Mouse (Mus musculus): ENCODE data around the gene Maged2. TPM values are rescaled to one million over a fixed set of nuclear protein-coding genes. Genes with fewer than 3 reads are reported as not detected.
A peak's percentile ranks its signal among the peaks of the same experiment; 100 is the strongest.
"Not testable (repeated sequence)": the region's sequence is repeated elsewhere in the genome, so short reads cannot be mapped to it uniquely, and the experiment has no call there.

Gene Maged2
- polyA plus RNA-seq, 1 experiment from 2014 or later = 206 TPM

DNA sequence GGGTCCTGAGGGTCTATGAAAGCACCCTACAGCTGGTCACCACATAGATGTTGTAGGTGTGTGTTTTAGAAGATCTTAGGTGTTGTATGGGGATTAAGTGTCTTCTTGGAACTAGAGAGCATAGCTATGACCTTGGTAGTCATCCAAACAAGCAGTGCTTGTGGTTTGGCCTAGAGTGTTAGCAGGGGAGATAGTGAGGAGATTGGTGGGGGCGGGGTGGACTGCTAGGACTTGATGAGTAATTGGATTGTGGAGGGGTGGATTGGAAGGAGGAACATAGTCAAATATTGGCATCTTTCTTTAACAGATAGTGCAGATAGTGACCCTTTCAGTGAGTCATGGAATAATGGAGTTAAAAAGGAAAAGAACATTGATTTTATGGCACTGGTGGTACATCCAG, 1.5 kb upstream of the Maged2 start:
- Histone ChIP-seq H3K4me2 (replicated peaks; ENCODE audit: low read depth) (no peak overlapping the region), H3K27me3 (ENCODE audit: control insufficient read depth, insufficient read depth, low read length) (no peaks in the 10 kb centered on the region), H3K36me3 (ENCODE audit: control insufficient read depth, insufficient read depth, low read length) (no peaks in the 10 kb centered on the region), H3K9me3 (ENCODE audit: control insufficient read depth, low read length) (no peaks in the 10 kb centered on the region), H3K4me1 (replicated peaks; ENCODE audit: control insufficient read depth, insufficient read depth) (no peaks in the 10 kb centered on the region), H3K9ac (ENCODE audit: low read length) (no peak overlapping the region), H3K27ac (replicated peaks) (no peak overlapping the region), H3K4me3 (ENCODE audit: low read depth, low read length) (no peak overlapping the region)
- no peak for ATAC-seq (ENCODE audit: low FRiP score, low TSS enrichment)
- WGBS = 77% methylated on average over 1 of the region's 1 CpGs
- DNase-seq (ENCODE audit: low spot score) = no peak
- TF ChIP-seq EP300 (optimal IDR thresholded peaks at IDR 0.05) (no peak), CTCF (IDR thresholded peaks at IDR 0.05; ENCODE audit: low read depth) (no peak)

- peak overlapping the region; percentile 54 for H3K4me2 ChIP-seq (replicated peaks; ENCODE audit: low read depth)
- no peaks in the 10 kb centered on the region for H3K4me1 ChIP-seq (replicated peaks; ENCODE audit: control insufficient read depth, insufficient read depth)
- ATAC-seq (ENCODE audit: low FRiP score, low TSS enrichment) (peak; percentile 70), DNase-seq (ENCODE audit: low spot score) (peak; percentile 33)
- peak overlapping the region; percentile 46 for H3K4me3 ChIP-seq (ENCODE audit: low read depth, low read length)
- H3K9ac ChIP-seq (ENCODE audit: low read length) = peak overlapping the region; percentile 48
- H3K27ac ChIP-seq (replicated peaks) = peak overlapping the region; percentile 53; the same call in 1 of the 2 replicates
- H3K9me3 ChIP-seq (ENCODE audit: control insufficient read depth, low read length) = no peaks in the 10 kb centered on the region
- H3K36me3 ChIP-seq (ENCODE audit: control insufficient read depth, insufficient read depth, low read length) = no peaks in the 10 kb centered on the region
- no peak for TF ChIP-seq EP300 (optimal IDR thresholded peaks at IDR 0.05)
- no peak for TF ChIP-seq CTCF (IDR thresholded peaks at IDR 0.05; ENCODE audit: low read depth)
- H3K27me3 ChIP-seq (ENCODE audit: control insufficient read depth, insufficient read depth, low read length) = no peaks in the 10 kb centered on the region
- 17% methylated on average over 16 of the region's 16 CpGs for WGBS
These were observed 544 bp downstream of the Maged2 start for GRCm38 (mm10) chrX:150813464-150814138.

DNA sequence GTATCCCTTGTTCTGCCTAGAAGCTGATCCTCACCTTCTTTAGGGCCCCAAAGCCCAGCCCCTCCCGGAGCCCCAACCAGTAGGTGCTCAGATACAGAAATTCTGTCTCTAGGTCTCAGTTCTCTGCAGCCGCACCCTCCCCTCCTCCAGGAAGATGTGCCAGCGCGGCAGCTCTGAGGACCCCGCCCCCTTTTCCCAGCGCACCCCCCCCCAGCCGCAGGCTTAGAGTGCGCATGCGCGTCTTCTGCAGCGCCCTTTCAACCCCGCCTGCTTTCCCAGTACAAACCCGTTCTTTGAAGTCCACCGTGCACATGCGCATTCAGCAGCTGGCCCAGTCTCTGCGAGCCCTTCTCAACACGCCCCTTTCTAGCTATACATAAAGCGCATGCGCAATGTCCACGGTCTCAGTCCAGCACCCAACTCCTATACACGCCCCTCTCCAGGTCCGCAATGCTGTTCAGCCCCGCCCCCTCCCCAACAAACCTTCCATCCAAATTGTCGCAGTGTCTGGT, 1.3 kb downstream of the Maged2 start:
- Histone ChIP-seq H3K4me2 (replicated peaks; ENCODE audit: low read depth) (peak overlapping the region; percentile 54), H3K4me3 (ENCODE audit: low read depth, low read length) (peak overlapping the region; percentile 46), H3K27me3 (ENCODE audit: control insufficient read depth, insufficient read depth, low read length) (no peaks in the 10 kb centered on the region), H3K9me3 (ENCODE audit: control insufficient read depth, low read length) (no peaks in the 10 kb centered on the region), H3K27ac (replicated peaks) (no peak overlapping the region), H3K36me3 (ENCODE audit: control insufficient read depth, insufficient read depth, low read length) (no peaks in the 10 kb centered on the region), H3K4me1 (replicated peaks; ENCODE audit: control insufficient read depth, insufficient read depth) (no peaks in the 10 kb centered on the region), H3K9ac (ENCODE audit: low read length) (peak overlapping the region; percentile 45; the same call in 1 of the 2 replicates)
- WGBS = 15% methylated on average over 19 of the region's 24 CpGs
- ATAC-seq (ENCODE audit: low FRiP score, low TSS enrichment) (peak; percentile 96), DNase-seq (ENCODE audit: low spot score) (peak; percentile 87)
- no peak for TF ChIP-seq EP300 (optimal IDR thresholded peaks at IDR 0.05)
- TF ChIP-seq CTCF (IDR thresholded peaks at IDR 0.05; ENCODE audit: low read depth) = no peak

DNA sequence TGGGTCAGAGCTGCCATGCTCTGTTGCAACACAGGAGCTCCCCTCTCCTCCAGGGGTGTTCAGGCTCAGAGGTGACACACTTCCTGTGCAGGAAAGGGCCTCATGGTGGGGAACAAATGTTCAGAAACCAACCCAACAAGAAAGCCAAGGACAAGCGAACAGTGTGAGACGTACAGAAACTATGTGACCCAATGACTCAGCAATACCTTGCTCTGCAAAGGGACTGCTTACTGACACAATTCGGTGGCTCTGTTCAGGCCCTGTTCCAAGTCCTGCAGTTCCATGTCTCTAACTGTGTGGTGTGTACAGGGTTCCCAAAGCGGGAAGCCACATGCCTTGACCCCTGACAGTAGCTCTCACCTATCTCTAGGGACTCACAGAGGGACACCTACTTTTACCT, 13.2 kb downstream of the Maged2 start:
- peak; percentile 44; the same call in 1 of the 2 replicates for ATAC-seq (ENCODE audit: low FRiP score, low TSS enrichment)
- H3K9ac ChIP-seq (ENCODE audit: low read length); H3K4me1 ChIP-seq (replicated peaks; ENCODE audit: control insufficient read depth, insufficient read depth); H3K9me3 ChIP-seq (ENCODE audit: control insufficient read depth, low read length); H3K27me3 ChIP-seq (ENCODE audit: control insufficient read depth, insufficient read depth, low read length); DNase-seq (ENCODE audit: low spot score); H3K4me2 ChIP-seq (replicated peaks; ENCODE audit: low read depth); H3K36me3 ChIP-seq (ENCODE audit: control insufficient read depth, insufficient read depth, low read length); H3K4me3 ChIP-seq (ENCODE audit: low read depth, low read length); H3K27ac ChIP-seq (replicated peaks): not testable (repeated sequence)
- 67% methylated on average over 1 of the region's 4 CpGs for WGBS

GRCm38 (mm10) chrX:150798493-150799177, 15.5 kb downstream of the Maged2 start:
- not testable (repeated sequence) for H3K36me3 ChIP-seq (ENCODE audit: control insufficient read depth, insufficient read depth, low read length); H3K27ac ChIP-seq (replicated peaks); H3K27me3 ChIP-seq (ENCODE audit: control insufficient read depth, insufficient read depth, low read length); H3K4me2 ChIP-seq (replicated peaks; ENCODE audit: low read depth); H3K9me3 ChIP-seq (ENCODE audit: control insufficient read depth, low read length); H3K4me1 ChIP-seq (replicated peaks; ENCODE audit: control insufficient read depth, insufficient read depth); DNase-seq (ENCODE audit: low spot score); H3K9ac ChIP-seq (ENCODE audit: low read length); H3K4me3 ChIP-seq (ENCODE audit: low read depth, low read length)
- 33% methylated on average over 4 of the region's 10 CpGs for WGBS
- peak; percentile 94 for ATAC-seq (ENCODE audit: low FRiP score, low TSS enrichment)

Other genes with a start within 250 kb of the Maged2 start
- gene Pfkfb1, start 226.1 kb downstream of the Maged2 start, polyA plus RNA-seq (2015; fragmentation: Nextera tagmentation; extraction: Ambion mirVana) = 2.4 and 2.5 TPM in 2 replicates
- gene Apex2, start 224.5 kb downstream of the Maged2 start, polyA plus RNA-seq (2015; fragmentation: Nextera tagmentation; extraction: Ambion mirVana) = 5.8 and 6.0 TPM in 2 replicates
- 3.8 and 4.5 TPM in 2 replicates for gene Tro, start 156.8 kb downstream of the Maged2 start, polyA plus RNA-seq (2015; fragmentation: Nextera tagmentation; extraction: Ambion mirVana)
- gene Gnl3l, start 203.0 kb upstream of the Maged2 start, polyA plus RNA-seq (2015; fragmentation: Nextera tagmentation; extraction: Ambion mirVana) = 13.0 and 15.2 TPM in 2 replicates
- 2.8 and 3.1 TPM in 2 replicates for gene Fgd1, start 231.8 kb upstream of the Maged2 start, polyA plus RNA-seq (2015; fragmentation: Nextera tagmentation; extraction: Ambion mirVana)